Mouse (Mus musculus) kidney, postnatal 25 days (tissue): ENCODE results near the gene Prpf40a.
A peak's percentile ranks its signal among the peaks of the same experiment; 100 is the strongest.

ENCODE experiments used
- DNase-seq, 2 experiments: peaks; one replicate each; pipeline ENCODE4 v3.0.0; 2021; ENCODE audit warnings: mixed read lengths in 2 of 2

The Prpf40a gene

DNA sequence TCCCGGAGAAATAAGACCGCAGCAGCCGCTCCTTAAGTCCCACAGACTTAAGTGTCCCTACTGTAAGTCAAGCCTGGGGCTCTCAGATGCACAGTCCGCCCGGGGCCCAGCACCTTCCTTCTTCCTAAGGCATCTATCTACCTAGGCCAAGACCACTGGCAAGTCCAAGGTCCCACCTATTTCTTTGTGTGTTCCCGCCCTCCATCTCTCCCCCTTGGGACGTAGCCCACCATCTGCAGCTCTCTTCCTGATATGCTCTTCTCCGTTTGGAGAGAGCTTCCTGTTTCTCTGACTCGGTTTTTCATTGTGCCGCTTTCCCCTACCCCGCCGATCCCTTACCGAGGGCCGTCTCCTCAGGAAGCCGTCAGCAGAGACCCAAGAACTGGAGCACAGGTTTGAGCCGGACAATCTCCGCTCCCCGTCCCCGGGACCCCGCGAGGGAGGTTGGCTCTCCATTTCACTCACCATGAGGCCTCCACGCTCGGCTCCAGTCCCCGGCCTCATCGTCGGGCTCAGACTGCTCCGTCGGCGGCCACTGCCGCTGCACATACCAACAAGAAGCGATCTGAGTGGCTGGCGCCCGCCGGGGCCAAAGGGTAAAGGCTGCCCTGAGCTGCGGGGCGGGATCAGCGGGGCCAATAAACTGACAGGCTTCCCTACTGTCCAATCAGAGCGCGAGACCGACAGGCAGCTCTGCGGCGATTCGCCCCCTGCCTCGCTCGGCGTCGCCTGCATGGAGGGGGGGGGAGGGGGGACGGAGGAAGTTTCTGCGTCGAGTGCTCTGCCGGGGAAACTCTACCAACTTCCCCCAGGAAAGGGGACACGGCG is at the start of gene Prpf40a:
Gene Prpf40a, minus strand, starts transcription at position 601 of the 828 bp plus-strand sequence.
- DNase-seq: peak; percentile 99 to 100

DNA sequence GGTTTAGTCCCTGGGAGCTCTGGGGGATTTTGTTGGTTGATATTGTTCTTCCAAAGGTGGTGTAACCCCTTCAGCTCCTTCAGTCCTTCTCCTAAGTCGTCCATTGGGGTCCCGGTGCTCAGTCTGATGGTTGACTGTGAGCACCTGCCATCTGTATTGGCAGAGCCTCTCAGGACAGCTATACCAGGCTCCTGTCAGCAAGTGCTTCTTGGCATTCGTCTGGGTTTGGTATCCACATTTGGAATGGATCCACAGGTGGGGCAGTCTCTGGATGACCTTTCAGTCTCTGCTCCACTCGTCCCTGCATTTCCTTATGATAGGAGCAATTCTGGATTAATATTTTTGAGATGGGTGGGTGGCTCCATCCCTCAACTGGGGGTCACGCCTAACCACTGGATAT is 31.2 kb upstream of the Prpf40a start:
- DNase-seq: no peak

DNA sequence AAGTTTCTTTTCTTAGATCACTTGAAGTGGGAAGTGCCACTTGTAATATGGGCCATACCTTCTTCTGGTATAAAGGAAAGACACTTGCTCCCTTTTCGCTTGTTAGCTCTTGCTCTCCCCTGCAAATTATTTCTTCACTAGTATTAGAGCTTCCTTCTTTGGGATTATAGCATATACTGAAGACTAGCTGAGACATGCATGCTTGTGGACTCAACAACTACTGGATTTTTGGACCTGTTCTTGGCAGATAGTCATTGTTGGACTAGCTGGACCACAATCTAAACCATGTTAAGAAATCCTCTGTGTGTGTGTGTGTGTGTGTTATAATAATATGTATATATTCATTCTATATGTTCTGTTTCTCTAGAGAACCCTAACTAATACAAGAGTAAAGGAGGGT is 22.4 kb upstream of the Prpf40a start:
- DNase-seq: no peak

DNA sequence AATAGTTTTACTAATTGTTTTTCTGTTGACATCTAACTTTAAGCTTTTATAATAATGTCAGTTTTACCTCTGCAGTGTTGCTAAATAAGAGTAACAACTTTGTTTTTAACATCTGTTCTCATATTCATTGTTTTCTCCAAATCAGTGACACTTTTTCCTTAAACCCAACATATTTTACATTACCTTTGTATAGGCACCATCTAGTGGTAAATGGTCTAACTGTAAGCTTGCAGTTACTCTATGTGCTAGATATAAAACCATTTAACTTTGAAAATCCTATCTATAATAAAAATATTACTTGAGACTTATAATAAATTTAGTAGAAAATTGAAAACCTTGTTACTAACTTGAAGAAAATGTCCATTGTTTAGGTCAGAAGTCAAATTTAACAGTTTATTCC is 15.7 kb upstream of the Prpf40a start:
- no peak for DNase-seq

DNA sequence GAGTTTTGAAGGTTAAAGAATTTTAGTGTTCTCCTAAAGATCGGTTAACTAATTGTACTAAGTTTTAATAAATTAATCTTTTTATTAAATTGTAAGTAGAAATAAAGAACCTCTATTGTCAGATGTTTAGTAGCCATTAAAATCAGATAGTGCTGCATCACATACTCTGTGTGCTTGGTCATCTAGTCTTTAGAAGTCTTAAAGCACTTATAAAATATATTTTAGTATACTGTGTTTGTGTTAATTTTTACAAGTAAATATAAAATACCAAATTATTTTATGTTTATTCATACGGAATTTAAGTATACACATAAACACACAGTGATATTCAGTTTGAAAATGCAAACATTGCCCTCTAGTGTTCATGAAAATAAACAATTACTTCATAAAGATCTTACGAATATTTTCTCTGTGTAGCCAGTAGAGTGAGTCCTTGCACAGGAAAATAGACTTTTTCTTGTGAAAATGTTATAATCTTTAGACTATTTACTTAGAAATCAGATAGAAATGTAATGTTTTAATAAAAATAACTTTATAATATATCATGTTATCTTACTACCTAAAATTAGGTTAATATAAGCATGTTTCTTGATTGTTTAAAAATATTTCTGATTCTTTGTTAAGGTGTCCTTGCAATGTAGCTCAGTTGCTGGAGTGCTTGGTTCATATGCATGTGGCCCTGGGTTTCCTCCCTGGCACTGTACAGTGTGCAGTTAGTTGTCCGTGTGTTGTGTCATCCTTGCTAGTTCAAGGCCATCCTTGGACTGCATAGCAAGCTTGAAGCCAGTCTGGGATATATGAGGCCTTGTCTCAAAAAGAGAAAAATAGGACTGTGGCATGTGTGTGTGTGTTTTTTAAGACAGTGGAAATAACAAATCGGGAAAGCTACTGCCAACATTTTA is 13.5 kb upstream of the Prpf40a start:
- no peak for DNase-seq

DNA sequence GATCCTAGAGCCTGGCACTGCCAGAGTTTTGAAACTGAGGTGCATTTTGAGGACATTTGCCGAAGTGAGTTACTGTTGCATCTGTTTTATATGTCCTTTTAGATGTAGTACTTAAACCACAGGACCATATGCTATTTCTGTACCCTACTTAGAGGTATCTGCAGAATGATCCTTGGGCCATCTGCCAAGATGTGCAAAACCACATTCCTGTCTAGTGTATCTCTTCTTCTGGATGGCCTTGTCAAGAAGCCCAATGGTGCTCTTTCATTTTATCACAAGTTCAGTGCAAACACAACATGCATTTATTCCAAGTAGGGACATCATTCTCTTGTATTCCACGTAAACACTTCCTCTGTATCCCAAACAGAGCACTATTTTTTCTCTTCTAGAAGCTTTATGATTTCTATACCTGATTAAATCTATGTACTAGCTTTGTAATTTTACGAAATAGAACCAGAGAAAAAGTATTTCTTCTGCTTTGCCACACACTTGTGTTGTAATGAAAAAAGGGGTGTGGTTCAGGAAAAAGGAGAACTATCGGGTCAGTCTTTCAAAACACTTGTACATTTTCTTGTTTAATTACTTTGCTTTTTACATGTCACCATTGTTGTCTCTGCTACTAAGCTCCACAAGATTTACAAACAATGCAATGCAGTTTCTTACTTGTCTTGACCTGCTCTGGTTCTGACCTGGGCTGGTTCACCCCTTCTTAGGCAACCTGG is 9.2 kb upstream of the Prpf40a start:
- DNase-seq: no peak

DNA sequence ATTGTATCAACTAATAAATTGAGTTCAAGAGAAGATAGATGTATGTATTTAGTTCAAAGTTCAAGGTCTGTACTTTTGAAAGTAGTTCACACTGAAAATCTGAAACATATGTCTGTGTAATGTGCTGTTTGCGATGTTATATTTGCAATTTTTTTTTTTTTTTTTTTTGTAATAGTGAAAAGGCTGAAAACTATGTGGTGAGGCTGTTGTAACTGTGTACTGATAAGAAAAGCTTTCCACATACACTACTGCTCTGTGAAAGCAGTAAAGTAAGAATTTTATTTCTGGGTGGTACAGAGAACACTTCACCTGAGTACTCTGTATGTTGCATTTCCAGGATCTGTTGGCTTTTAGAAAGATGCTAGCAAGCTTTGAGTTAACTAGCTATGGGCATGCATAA is 8.1 kb upstream of the Prpf40a start:
- DNase-seq: no peak

DNA sequence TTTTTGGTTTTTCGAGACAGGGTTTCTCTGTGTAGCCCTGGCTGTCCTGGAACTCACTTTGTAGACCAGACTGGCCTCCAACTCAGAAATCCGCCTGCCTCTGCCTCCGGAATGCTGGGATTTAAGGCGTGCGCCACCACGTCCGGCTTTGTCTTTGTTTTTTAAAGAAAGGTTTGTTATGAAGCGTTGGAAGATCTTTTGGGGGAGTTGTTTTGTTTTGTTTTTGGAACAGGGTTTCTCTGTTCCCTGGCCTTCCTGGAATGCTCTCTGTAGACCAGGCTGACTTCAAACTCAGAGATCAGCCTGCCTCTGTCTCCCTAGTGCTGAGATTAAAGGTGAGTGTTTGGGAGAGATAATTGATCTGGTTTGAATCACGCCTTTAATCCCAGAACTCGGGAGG is 5.3 kb upstream of the Prpf40a start:
- no peak for DNase-seq

DNA sequence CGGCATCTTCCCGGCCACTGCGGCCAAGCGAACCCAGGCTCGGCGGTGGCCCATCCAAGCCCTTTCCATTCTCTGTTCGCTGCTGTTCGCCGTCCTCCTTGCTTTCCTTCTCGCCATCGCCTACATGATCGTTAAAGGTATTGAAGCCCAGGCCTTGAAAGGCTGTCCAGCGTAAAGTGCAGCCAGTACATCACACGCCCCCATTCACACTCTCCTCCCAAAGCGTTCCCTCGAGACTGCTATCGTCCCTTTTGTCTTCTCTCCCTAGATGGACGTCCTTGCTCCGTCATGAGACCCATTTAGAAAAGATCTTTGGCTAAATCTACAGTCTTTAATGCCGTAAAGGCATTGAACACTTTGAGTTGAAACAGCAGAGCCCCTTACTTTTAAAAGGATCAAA is 1.3 kb upstream of the Prpf40a start:
- no peak for DNase-seq

DNA sequence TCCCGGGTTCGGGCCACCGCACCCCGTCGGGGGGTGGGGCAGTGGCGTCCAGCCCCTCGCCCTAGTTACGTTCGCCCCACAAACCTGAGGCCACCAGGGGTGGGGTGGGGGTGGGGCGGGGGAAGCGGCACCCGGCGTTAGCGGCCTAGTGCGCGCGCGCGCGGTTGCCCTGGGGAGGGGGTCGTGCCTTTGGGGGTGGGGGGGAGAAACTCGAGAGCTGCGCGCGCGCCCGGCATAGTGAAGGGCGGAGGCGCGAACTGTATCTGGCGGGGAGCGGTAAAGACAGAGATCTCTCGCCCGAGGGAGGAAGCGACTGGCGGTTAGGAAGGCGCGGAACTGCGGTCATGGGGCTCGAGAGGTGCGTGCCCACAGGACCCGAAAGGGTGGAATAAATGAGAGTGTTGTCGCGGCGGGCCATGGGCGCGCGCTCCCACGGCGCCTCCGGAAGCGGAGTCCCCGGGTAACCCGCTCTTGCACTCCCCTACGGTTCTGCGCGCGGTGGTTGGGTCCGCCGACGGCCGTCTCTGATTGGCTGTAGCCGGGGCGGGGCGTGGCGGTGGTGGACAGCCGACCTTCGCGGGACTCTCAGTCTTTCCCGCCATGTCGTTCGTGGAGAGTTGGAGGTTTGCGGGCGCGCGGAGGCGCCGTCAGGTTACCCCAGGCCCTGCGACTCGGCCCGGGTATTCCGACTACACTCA is 588 bp upstream of the Prpf40a start, which contains the start of gene Arl6ip6:
Gene Arl6ip6, plus strand, starts transcription at position 204 of the 698 bp plus-strand sequence.
- peak; percentile 98 to 99 for DNase-seq

DNA sequence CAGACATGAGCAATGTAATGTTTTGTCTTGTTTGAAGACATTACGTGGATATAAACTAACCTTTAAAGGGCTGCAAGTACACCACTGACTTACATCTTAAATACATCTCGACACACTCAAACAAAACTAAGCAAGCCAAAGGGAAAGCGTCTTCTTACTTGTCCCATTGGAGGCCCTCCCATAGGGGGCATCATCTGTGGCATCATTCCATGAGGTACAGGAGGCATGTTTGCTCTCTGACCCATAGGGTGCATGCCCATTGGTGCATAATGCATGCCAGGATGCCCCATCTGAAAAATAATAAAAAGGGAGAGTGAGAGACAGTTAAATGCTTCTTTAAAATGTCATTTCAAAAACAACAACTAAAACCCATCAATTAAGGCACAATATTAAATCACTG is 1.3 kb downstream of the Prpf40a start:
- peak in 1 of 2 experiments; percentile 43 for DNase-seq

DNA sequence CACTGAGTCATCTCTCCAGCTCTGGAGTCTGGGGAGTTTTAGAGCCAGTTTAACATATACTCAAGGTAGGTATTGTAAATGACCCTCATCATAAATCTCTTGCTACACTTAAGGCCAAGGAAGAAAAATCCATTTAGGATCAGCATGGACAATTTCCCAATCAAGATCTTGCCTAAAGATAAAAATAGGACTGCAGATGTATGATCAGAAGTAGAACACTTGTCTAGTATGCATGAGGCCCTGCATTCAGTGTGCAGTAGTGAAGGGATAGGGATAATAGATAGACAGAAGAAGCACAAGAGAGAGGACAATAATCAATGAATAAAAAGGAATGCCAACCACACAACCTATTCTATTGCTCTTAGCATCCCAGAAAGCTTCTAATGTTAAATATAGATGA is 11.2 kb downstream of the Prpf40a start:
- DNase-seq: no peak

DNA sequence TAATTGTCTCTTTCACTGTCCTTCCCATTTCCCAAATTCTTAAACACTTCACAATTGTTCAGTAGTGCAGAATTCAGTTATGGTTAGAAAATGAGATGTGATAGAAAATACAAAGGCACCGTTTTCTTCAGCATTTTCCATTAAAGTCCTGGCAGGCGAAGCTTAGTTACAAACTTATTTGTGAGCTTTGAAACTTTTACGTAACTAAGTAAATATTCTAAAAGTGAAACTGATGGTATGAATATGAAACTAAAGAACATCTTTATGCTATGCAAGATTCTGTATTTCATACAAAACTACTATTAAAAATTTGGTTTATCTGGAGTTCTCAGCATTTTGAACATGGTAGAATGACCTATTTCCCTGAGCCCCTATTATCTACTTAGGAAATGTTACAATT is 12.1 kb downstream of the Prpf40a start:
- no peak for DNase-seq

DNA sequence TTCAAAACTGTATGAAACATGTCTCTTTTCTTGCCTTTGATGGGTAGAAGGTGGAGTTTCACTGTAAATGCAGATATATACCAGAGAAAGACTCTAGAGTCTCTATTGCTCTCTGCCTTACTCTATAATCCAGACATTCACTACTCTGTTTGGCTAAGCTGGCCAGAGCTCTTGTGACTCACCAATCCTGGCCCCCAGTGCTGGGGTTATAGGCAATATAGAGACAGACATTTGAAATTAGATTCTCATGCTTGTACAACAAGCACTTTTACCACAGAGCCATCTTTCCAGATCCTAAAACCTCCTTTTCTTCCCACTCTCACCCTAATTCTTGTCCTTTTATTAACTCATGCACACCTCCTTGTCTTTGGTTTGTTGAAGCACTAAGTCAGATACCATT is 17.1 kb downstream of the Prpf40a start:
- DNase-seq: no peak

DNA sequence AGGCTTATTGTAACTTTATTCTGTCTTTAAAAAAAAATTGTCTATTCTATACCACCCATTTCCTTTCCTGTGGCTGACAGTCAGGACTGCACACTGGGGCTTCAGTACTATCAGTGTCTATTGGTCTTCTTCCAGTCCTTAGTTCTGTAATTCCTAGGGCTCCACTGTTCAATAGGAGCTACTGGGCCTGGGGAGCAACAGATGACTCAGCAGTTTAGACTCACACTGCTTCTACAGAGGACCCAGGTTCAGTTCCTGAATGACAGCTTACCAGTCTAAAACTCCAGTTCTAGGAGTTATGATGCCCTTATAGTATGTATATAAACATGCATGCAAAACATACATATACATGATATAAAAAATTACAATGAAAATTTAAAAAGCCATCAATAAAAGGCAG is 44.2 kb downstream of the Prpf40a start:
- no peak for DNase-seq

DNA sequence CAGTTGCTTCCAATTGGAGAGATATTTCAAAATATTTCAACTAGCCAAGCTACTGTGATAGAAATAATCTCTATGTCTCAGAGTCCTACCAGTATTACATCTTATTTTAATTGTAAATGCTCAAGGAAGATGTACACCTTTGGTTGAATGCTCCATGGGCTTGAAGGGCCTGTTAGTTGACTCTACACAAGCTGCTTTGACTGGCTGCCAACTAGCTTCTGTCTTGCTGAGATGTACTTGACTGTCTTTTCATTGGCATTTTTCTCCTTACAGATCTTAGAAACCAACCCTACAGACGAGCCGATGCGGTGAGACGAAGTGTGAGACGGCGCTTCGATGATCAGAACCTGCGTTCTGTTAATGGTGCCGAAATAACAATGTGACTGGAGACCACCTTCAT is 59.5 kb downstream of the Prpf40a start:
- no peak for DNase-seq

DNA sequence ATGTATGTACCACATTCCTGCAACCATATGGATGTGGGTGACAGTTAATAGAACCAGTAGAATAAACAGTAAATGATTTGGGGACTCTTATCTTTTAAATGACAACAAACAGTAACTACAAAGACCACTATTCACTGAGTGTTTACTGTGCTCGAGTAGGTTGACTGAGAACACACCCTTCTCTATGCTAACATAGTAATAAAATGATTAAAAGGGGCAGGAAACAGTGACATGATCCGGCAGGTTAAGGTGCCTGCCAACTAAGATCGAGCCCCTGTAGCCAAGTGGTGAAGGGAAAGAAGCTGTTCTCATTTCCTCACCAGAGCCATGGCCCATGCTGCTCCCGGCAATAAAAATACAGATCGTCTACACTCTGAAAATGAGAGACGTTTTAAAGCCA is 62.0 kb downstream of the Prpf40a start:
- DNase-seq: no peak

DNA sequence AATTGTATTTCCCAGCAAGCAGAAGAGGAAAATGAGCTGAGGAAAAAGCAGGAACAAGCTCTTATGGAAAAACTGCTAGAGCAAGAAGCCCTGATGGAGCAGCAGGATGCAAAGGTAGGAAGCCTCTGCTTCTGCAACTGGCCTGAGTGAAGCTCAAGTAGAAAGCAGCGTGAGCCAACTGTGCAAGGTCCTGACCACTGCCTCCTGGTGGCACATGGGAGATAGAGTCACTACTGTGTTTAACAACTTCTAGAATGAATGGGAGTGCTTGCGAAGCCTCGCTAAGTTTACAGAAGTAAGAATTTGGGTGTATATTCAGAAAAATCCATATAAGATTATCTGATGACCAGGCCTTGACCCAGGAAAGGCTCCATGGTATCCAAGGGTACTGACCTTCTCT is 65.1 kb downstream of the Prpf40a start:
- no peak for DNase-seq

DNA sequence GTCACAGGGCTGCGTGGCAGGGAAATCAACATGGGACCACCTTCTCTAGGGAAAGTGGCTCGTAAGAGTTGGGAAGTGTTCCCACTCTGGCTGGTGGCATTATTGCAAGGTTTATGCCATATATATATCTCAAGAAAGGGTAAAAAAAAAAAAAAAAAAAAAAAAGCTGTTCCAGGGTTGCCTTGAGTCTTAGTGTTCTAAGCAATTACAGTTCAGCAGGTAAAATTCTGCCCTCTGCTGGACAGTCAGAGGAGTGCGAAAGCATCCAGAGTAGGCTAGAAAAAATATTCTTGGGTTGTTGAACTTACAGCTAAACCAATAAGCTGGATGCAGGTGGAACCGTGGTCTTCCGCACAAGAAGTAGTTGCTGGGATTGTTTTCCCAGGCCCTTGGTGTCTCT is 69.3 kb downstream of the Prpf40a start:
- DNase-seq: peak in 1 of 2 experiments; percentile 60

DNA sequence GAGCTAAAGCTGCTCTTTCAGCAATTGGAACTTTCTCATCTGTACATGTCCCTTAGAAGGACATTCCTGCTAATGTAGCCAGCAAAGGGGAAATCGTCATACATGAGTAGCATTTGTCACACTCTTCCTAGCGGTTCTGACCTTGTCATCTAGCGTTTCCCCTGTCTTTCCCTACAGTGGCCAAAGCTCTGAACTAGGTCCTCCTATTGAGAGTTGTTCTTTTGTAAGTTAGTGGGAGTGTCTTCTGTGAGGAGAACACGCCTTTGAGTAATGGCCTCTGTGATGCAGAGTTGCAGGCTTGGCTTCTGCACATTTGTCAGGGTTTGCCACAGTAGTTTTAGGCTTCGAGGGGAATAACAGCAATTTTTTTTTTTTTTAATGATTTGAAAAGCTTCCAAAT is 82.5 kb downstream of the Prpf40a start:
- DNase-seq: no peak

DNA sequence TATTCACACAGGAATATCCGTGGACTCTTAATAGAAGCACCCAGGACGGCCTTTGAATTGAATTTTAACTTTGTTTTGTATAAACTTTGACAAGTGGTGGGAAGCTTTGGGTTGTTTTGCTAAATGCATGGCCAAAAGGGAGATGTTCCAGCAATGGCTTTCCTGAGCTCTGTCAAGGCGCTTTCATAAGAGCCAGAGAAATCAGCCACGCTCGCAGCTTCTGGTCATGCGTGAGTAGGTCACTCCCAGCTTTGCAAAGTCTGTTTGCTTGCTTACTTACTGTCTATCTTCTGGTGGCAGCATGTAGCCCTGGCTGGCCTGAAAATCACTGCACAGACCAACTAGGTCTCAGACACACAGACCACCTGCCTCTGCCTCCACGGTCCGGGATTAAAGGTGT is 84.6 kb downstream of the Prpf40a start:
- no peak for DNase-seq

DNA sequence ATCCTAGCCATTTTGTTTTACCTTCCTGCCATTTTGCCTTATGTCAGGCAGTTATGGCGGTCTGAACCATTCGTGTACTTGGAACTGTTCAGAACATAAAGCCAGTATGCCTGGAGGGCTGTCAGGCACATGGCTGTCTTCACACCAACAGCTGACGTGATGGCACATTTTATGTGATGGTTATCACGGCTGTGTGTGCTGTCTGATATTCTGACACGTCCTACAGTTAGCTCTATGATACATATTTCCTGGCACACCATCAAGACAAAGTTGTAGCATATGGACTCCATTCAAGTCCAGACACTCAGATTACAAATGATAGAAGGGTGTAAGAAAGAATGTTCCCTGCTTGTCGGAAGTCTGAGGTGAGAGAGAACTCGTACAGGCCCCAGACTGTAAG is 85.0 kb downstream of the Prpf40a start:
- DNase-seq: no peak

DNA sequence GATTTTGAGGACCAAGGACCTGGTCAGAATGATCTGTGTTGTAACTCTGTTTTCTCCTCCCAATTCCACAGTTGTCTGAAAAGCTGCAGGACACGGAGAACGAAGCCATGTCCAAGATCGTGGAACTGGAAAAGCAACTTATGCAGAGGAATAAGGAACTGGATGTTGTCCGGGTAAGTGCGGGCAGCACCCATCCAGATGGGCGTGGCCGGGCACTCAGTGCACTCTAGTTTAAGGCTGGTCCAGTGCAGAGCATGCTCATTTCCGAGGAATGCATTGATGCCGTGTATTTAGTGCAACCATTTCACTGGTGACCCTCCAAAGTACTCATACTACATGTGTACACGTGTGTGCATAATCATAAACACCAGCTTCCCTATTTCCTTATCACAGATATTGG is 85.7 kb downstream of the Prpf40a start:
- no peak for DNase-seq
